Mouse (Mus musculus) megakaryocyte, embryonic 14.5 days (primary cell): ENCODE data around the gene Ovca2.

Source experiments
- FLI1 ChIP-seq: IDR thresholded peaks from 2 replicates; pipeline ENCODE4 v1.6.1; 2012; ENCODE audit warnings: low read length, inconsistent platforms, mixed read lengths
- GATA1 ChIP-seq: IDR thresholded peaks from 3 replicates; pipeline ENCODE4 v1.6.1; 2012; ENCODE audit warnings: mixed read lengths, low read length, inconsistent platforms, borderline replicate concordance

DNA sequence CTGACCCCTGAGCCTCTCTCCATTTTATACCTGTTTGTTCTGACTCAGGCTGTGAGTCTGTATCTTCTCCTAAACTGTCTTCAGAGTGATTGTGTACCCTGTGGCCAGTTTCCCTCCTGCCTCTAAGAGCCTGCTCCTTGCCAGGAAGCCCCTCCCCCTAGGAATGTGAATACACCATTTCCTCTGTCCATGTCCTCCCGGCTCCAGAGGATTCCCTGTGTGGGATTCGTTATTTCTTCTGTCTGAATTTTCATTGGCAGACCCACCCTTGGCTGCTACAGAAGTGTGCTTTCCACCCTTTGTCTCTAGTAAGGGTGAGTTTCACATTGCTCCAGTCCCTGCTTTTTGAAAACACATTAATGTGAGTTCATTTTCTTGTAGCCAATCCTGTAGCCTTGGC lies 44.7 kb downstream of the Ovca2 start:
- no peak for TF ChIP-seq GATA1
- TF ChIP-seq FLI1: no peak
